Mouse (Mus musculus) limb, embryonic 14.5 days (tissue): ENCODE data around the gene Gm20388. TPM values are rescaled to one million over a fixed set of nuclear protein-coding genes. Genes with fewer than 3 reads are reported as not detected.

Source experiments
- ATAC-seq: fragments of 200-750 bp; cut with Nextera tagmentation; 2 replicates; pipeline ENCODE4 v1.8.0; 2017; ENCODE audit warnings: low read depth, moderate number of reproducible peaks, moderate TSS enrichment; ENCODE audit not compliant: low FRiP score
- DNase-seq: peaks from one replicate; pipeline ENCODE4 v3.0.0-alpha.2; 2015; ENCODE audit warnings: low spot score
- H3K27ac ChIP-seq: fragments of 300-500 bp; sonication (generic); replicated peaks from 2 replicates; pipeline ENCODE4 v1.5.1; 2014; ENCODE audit warnings: low read depth, mild to moderate bottlenecking, low read length, moderate library complexity, mixed read lengths
- H3K27me3 ChIP-seq: fragments of 300-500 bp; sonication (generic); 2 replicates; pipeline ENCODE4 v1.6.1; 2014; ENCODE audit warnings: low read length, mixed read lengths; ENCODE audit not compliant: control insufficient read depth, insufficient read depth
- H3K36me3 ChIP-seq: fragments of 300-500 bp; sonication (generic); 2 replicates; pipeline ENCODE4 v1.6.1; 2014; ENCODE audit warnings: mild to moderate bottlenecking, low read length, moderate library complexity, mixed read lengths; ENCODE audit not compliant: control insufficient read depth, insufficient read depth
- H3K4me1 ChIP-seq: fragments of 300-500 bp; sonication (generic); 2 replicates; pipeline ENCODE4 v1.6.1; 2014; ENCODE audit warnings: antibody characterized with exemption, low read length, mixed read lengths; ENCODE audit not compliant: control insufficient read depth, insufficient read depth
- H3K4me2 ChIP-seq: fragments of 300-500 bp; sonication (generic); replicated peaks from 2 replicates; pipeline ENCODE4 v1.6.1; 2014; ENCODE audit warnings: low read depth, mild to moderate bottlenecking, low read length, moderate library complexity; ENCODE audit not compliant: severe bottlenecking
- H3K4me3 ChIP-seq: fragments of 300-500 bp; sonication (generic); replicated peaks from 2 replicates; pipeline ENCODE4 v1.5.1; 2014; ENCODE audit warnings: low read length
- H3K9ac ChIP-seq: fragments of 300-500 bp; sonication (generic); 2 replicates; pipeline ENCODE4 v1.6.1; 2014; ENCODE audit warnings: mild to moderate bottlenecking, low read depth, low read length, moderate library complexity; ENCODE audit not compliant: severe bottlenecking
- H3K9me3 ChIP-seq: fragments of 300-500 bp; sonication (generic); 2 replicates; pipeline ENCODE4 v1.6.1; 2016; ENCODE audit warnings: low read length; ENCODE audit not compliant: control insufficient read depth
- POLR2A ChIP-seq: fragments of 200-500 bp; IDR thresholded peaks from 2 replicates; pipeline ENCODE4 v1.8.0; 2012; ENCODE audit warnings: inconsistent platforms, mild to moderate bottlenecking, moderate library complexity, borderline replicate concordance; ENCODE audit not compliant: insufficient read depth, insufficient read length; ENCODE audit errors: extremely low read depth
- WGBS: fragments of 180-500 bp; shearing (Covaris S2); extraction: QIAGEN DNeasy Blood & Tissue Kit; methylation state at CpG from one replicate; pipeline ENCODE4 v1.1.7; 2014; 5-methylcytosine and 5-hydroxymethylcytosine counted together
- polyA plus RNA-seq, 2 experiments: library from polyadenylated mRNA; depleted of rRNA in 1 of 2; stranded (reverse) in 1 of 2; unstranded in 1 of 2; fragments of >200 nt; fragmentation: Nextera tagmentation in 1 of 2; extraction: Ambion mirVana in 1 of 2; gene quantifications; 2 replicates each; pipeline versions ENCODE4 v1.2.1 to v1.2.3; 2012 to 2014

Gene Gm20388
- polyA plus RNA-seq, 2 experiments = 1.9 to 49.9 TPM

GRCm38 (mm10) chr8:120520707-120521590 lies 610.3 kb downstream of the Gm20388 start:
- 0 out of 2 replicates have a peak overlapping the region, but pooled peaks have one; percentile 8 for H3K9ac ChIP-seq
- H3K27me3 ChIP-seq = no peaks in the 10 kb centered on the region
- DNase-seq (no peak), ATAC-seq (peak; percentile 29; the same call in 1 of the 2 replicates)
- no peak overlapping the region for H3K4me2 ChIP-seq
- peaks cover 53% of the 10 kb centered on the region for H3K4me1 ChIP-seq
- no peaks in the 10 kb centered on the region for H3K9me3 ChIP-seq
- H3K27ac ChIP-seq = no peak overlapping the region
- H3K4me3 ChIP-seq = no peak overlapping the region
- H3K36me3 ChIP-seq = no peaks in the 10 kb centered on the region
- WGBS = 20% methylated on average over 17 of the region's 20 CpGs
- no peak for TF ChIP-seq POLR2A

- ATAC-seq = no peak
- peaks cover 52% of the 10 kb centered on the region for H3K4me1 ChIP-seq
- H3K4me2 ChIP-seq = no peak overlapping the region
- no peak for DNase-seq
- 64% methylated on average over 7 of the region's 7 CpGs for WGBS
- H3K9ac ChIP-seq = no peak overlapping the region
- no peak overlapping the region for H3K27ac ChIP-seq
- no peaks in the 10 kb centered on the region for H3K27me3 ChIP-seq
- H3K36me3 ChIP-seq = no peaks in the 10 kb centered on the region
- no peaks in the 10 kb centered on the region for H3K9me3 ChIP-seq
- H3K4me3 ChIP-seq = no peak overlapping the region
- no peak for TF ChIP-seq POLR2A
These were observed 610.9 kb downstream of the Gm20388 start for GRCm38 (mm10) chr8:120521591-120521965.

GRCm38 (mm10) chr8:120523641-120524040 lies 613.0 kb downstream of the Gm20388 start:
- 66% methylated on average over 7 of the region's 7 CpGs for WGBS
- no peak overlapping the region for H3K27ac ChIP-seq
- no peaks in the 10 kb centered on the region for H3K36me3 ChIP-seq
- no peaks in the 10 kb centered on the region for H3K27me3 ChIP-seq
- DNase-seq (no peak), ATAC-seq (no peak)
- H3K9me3 ChIP-seq = no peaks in the 10 kb centered on the region
- H3K9ac ChIP-seq = no peak overlapping the region
- peaks cover 41% of the 10 kb centered on the region for H3K4me1 ChIP-seq
- TF ChIP-seq POLR2A = no peak
- H3K4me3 ChIP-seq = no peak overlapping the region
- no peak overlapping the region for H3K4me2 ChIP-seq

- Histone ChIP-seq H3K4me3 (no peak overlapping the region), H3K9ac (no peak overlapping the region), H3K36me3 (no peaks in the 10 kb centered on the region), H3K4me2 (no peak overlapping the region), H3K4me1 (peaks cover 38% of the 10 kb centered on the region), H3K27ac (no peak overlapping the region), H3K9me3 (no peaks in the 10 kb centered on the region), H3K27me3 (no peaks in the 10 kb centered on the region)
- WGBS = 79% methylated on average over 1 of the region's 1 CpGs
- DNase-seq (no peak), ATAC-seq (no peak)
- TF ChIP-seq POLR2A = no peak
These were observed 614.5 kb downstream of the Gm20388 start for GRCm38 (mm10) chr8:120525135-120525534.

GRCm38 (mm10) chr8:120525832-120526231 lies 615.2 kb downstream of the Gm20388 start:
- no peaks in the 10 kb centered on the region for H3K9me3 ChIP-seq
- H3K36me3 ChIP-seq = no peaks in the 10 kb centered on the region
- H3K27ac ChIP-seq = no peak overlapping the region
- H3K4me1 ChIP-seq = peaks cover 31% of the 10 kb centered on the region
- no peak for TF ChIP-seq POLR2A
- H3K4me2 ChIP-seq = no peak overlapping the region
- WGBS = 63% methylated on average over 6 of the region's 6 CpGs
- DNase-seq (no peak), ATAC-seq (no peak)
- H3K27me3 ChIP-seq = no peaks in the 10 kb centered on the region
- no peak overlapping the region for H3K9ac ChIP-seq
- H3K4me3 ChIP-seq = no peak overlapping the region
